Mouse (Mus musculus): ENCODE data around the gene Myh14. TPM values are rescaled to one million over a fixed set of nuclear protein-coding genes. Genes with fewer than 3 reads are reported as not detected.

The Myh14 gene
- polyA plus RNA-seq, 2 experiments = 2.5 to 3.7 TPM

DNA sequence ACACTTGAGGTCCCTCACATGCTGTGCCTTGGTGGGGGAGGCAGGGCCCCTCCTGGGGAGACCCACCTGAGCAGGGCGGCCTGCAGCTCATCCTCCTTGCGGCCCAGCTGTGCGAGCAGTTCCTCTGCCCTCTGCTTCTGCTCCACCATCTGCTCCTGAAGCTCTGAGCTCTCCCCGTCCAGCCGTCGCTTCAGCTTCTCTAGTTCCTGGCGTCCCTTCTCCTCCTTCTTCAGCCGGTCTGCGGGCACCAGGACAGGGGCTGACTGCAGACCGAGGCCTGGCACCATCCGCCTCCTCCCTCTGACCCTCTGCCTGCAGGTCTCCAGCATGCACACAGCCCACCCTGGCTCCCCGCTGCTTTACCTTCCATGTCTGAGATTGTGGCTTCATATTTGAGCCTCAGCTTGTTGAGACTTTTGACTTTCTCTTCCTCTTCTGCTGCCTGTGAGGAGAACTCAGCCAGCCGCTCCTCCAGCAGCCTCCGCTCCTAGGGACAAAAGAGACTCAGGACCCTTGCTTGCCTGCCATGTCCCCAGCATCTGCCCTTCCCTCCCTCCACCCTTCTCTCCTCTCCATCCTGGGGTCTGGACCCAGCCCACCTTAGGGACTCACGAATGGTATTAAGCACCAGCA, 42.1 kb downstream of the Myh14 start:
- Histone ChIP-seq H3K4me3 (replicated peaks; ENCODE audit: low read length) (no peak overlapping the region), H3K9ac (ENCODE audit: low read depth, low read length, severe bottlenecking) (no peak overlapping the region)

DNA sequence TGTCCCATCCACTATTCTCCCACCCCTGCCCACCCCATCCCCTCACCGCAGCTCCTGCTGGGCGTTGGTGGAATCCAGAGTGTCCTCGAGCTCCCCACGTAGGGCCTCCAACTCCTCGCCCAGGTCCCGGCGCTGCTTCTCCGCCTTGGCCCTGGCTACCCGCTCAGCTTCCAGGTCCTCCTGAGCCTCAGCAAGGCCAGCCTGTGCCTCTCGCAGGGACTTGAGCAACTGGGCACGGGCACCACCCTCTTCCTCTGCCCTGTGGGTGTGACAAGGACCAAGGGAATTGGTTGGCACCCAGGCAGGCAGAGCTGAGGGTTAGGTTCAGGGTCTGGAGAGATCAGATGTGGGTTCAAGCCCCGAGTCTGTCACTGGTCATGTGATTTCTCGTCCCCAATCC, 43.7 kb downstream of the Myh14 start:
- 88% methylated on average over 13 of the region's 13 CpGs for WGBS
- Histone ChIP-seq H3K4me3 (replicated peaks; ENCODE audit: low read length) (no peak overlapping the region), H3K27me3 (ENCODE audit: control insufficient read depth, insufficient read depth, low read length) (no peaks in the 10 kb centered on the region), H3K4me2 (replicated peaks; ENCODE audit: low read depth, low read length, severe bottlenecking) (no peak overlapping the region), H3K27ac (replicated peaks; ENCODE audit: low read depth, low read length) (no peak overlapping the region), H3K4me1 (ENCODE audit: control insufficient read depth, insufficient read depth, low read length) (no peaks in the 10 kb centered on the region), H3K9me3 (ENCODE audit: control insufficient read depth, low read length) (no peaks in the 10 kb centered on the region), H3K36me3 (ENCODE audit: control insufficient read depth, insufficient read depth, low read length) (no peaks in the 10 kb centered on the region), H3K9ac (ENCODE audit: low read depth, low read length, severe bottlenecking) (no peak overlapping the region)
- TF ChIP-seq POLR2A (IDR thresholded peaks at IDR 0.05; ENCODE audit: borderline replicate concordance, extremely low read depth, insufficient read depth, insufficient read length) = no peak
- DNase-seq (ENCODE audit: low spot score) (no peak), ATAC-seq (ENCODE audit: low FRiP score, low read depth) (no peak)

More for the DNA sequence above, 42.1 kb downstream of the Myh14 start:
- no peak overlapping the region for H3K4me2 ChIP-seq (replicated peaks; ENCODE audit: low read depth, low read length, severe bottlenecking)
- no peak overlapping the region for H3K27ac ChIP-seq (replicated peaks; ENCODE audit: low read depth, low read length)
- no peaks in the 10 kb centered on the region for H3K27me3 ChIP-seq (ENCODE audit: control insufficient read depth, insufficient read depth, low read length)
- H3K4me1 ChIP-seq (ENCODE audit: control insufficient read depth, insufficient read depth, low read length) = no peaks in the 10 kb centered on the region
- no peaks in the 10 kb centered on the region for H3K9me3 ChIP-seq (ENCODE audit: control insufficient read depth, low read length)
- TF ChIP-seq POLR2A (IDR thresholded peaks at IDR 0.05; ENCODE audit: borderline replicate concordance, extremely low read depth, insufficient read depth, insufficient read length) = no peak
- DNase-seq (ENCODE audit: low spot score) (no peak), ATAC-seq (ENCODE audit: low FRiP score, low read depth) (no peak)
- 86% methylated on average over 15 of the region's 15 CpGs for WGBS
- H3K36me3 ChIP-seq (ENCODE audit: control insufficient read depth, insufficient read depth, low read length) = no peaks in the 10 kb centered on the region

DNA sequence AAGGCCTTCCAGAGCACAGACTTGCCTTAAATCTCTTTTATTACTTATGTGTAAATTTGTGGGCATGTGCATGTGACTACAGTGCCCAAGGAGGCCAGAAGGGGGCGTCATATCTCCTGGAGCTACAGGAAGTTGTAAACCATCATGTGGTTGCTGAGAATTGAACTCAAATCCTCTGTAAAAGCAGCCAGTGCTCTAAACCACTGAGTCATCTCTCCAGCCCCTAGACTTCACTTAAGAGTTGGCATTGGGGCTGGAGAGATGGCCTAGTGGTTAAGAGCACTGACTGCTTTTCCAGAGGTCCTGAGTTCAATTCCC, 44.6 kb downstream of the Myh14 start:
- H3K36me3 ChIP-seq (ENCODE audit: control insufficient read depth, insufficient read depth, low read length) = no peaks in the 10 kb centered on the region
- no peak overlapping the region for H3K4me2 ChIP-seq (replicated peaks; ENCODE audit: low read depth, low read length, severe bottlenecking)
- no peak for ATAC-seq (ENCODE audit: low FRiP score, low read depth)

DNA sequence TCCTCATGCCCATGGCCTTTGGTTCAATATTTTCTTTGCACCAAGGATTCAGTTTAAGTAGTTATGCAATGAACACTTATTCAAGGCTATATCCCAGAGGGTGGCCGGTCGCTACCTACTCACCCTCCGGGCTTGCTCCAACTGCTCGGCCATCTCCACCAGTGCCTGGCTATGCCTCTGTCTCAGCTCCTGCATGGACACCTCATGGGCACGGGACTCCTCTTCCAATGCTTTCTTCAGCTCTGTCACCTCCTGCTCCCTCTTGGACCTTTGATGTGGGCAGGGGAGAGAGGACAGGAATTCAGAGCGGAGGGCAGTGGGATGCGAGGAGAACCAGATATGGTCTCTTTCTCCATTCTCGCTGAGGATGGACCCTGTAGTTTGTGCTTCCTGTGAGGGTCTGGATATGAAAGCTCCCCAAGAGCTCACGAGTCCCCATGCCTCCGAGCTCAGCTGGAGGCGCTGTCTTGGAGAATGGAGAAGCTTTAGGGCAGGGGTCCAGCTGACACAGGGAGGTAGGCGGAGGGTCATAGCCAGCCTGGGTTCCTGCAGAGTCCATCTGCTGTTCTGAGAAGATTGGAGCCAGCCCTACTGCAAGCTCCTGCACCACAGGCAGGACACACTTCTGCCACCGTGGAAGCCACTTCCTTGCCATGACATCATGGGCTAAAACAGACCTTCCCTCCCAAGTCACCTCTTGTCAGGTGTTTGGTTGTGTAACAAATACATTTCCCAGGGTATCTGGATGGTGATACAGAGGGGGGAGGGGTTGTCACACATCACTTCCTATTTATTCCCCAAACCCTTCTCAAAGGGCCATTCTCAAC, 45.2 kb downstream of the Myh14 start:
- H3K9ac ChIP-seq (ENCODE audit: low read depth, low read length, severe bottlenecking) = no peak overlapping the region
- H3K4me2 ChIP-seq (replicated peaks; ENCODE audit: low read depth, low read length, severe bottlenecking) = no peak overlapping the region
- no peak for ATAC-seq (ENCODE audit: low FRiP score, low read depth)
- H3K27ac ChIP-seq (replicated peaks; ENCODE audit: low read depth, low read length) = no peak overlapping the region
- 88% methylated on average over 13 of the region's 13 CpGs for WGBS
- DNase-seq (ENCODE audit: low spot score) = no peak
- no peaks in the 10 kb centered on the region for H3K27me3 ChIP-seq (ENCODE audit: control insufficient read depth, insufficient read depth, low read length)
- no peak overlapping the region for H3K4me3 ChIP-seq (replicated peaks; ENCODE audit: low read length)
- no peaks in the 10 kb centered on the region for H3K36me3 ChIP-seq (ENCODE audit: control insufficient read depth, insufficient read depth, low read length)
- H3K9me3 ChIP-seq (ENCODE audit: control insufficient read depth, low read length) = no peaks in the 10 kb centered on the region
- no peak for TF ChIP-seq POLR2A (IDR thresholded peaks at IDR 0.05; ENCODE audit: borderline replicate concordance, extremely low read depth, insufficient read depth, insufficient read length)
- H3K4me1 ChIP-seq (ENCODE audit: control insufficient read depth, insufficient read depth, low read length) = no peaks in the 10 kb centered on the region

More for the DNA sequence above, 44.6 kb downstream of the Myh14 start:
- no peak overlapping the region for H3K9ac ChIP-seq (ENCODE audit: low read depth, low read length, severe bottlenecking)
- H3K27me3 ChIP-seq (ENCODE audit: control insufficient read depth, insufficient read depth, low read length) = no peaks in the 10 kb centered on the region
- no peak for DNase-seq (ENCODE audit: low spot score)
- TF ChIP-seq POLR2A (IDR thresholded peaks at IDR 0.05; ENCODE audit: borderline replicate concordance, extremely low read depth, insufficient read depth, insufficient read length) = no peak
- H3K27ac ChIP-seq (replicated peaks; ENCODE audit: low read depth, low read length) = no peak overlapping the region
- 48% methylated on average over 1 of the region's 1 CpGs for WGBS
- H3K4me1 ChIP-seq (ENCODE audit: control insufficient read depth, insufficient read depth, low read length) = no peaks in the 10 kb centered on the region
- no peaks in the 10 kb centered on the region for H3K9me3 ChIP-seq (ENCODE audit: control insufficient read depth, low read length)
- H3K4me3 ChIP-seq (replicated peaks; ENCODE audit: low read length) = no peak overlapping the region

DNA sequence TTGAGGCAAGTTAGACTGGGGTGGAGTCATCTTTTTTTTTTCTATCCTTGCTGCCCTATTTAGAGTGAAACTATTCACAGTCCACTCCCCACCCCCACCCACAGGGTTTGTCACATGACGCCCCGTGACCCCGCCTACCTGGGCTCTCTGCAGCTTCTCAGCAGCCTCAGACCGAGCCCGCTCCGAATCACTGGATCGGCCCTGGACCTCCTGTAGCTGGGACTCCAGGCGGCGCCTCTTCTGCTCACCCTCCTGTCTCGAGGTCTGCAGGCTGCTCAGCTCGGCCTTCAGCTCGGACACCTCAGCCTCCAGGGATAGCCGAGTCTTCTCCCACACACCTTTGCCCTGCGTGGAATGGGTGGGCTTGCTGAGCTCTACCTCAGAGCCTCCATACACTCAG, 45.8 kb downstream of the Myh14 start:
- H3K4me2 ChIP-seq (replicated peaks; ENCODE audit: low read depth, low read length, severe bottlenecking) = no peak overlapping the region
- 65% methylated on average over 14 of the region's 14 CpGs for WGBS
- TF ChIP-seq POLR2A (IDR thresholded peaks at IDR 0.05; ENCODE audit: borderline replicate concordance, extremely low read depth, insufficient read depth, insufficient read length) = no peak
- no peaks in the 10 kb centered on the region for H3K9me3 ChIP-seq (ENCODE audit: control insufficient read depth, low read length)
- H3K4me3 ChIP-seq (replicated peaks; ENCODE audit: low read length) = no peak overlapping the region
- H3K9ac ChIP-seq (ENCODE audit: low read depth, low read length, severe bottlenecking) = no peak overlapping the region
- no peaks in the 10 kb centered on the region for H3K4me1 ChIP-seq (ENCODE audit: control insufficient read depth, insufficient read depth, low read length)
- no peaks in the 10 kb centered on the region for H3K36me3 ChIP-seq (ENCODE audit: control insufficient read depth, insufficient read depth, low read length)
- DNase-seq (ENCODE audit: low spot score) = no peak
- H3K27ac ChIP-seq (replicated peaks; ENCODE audit: low read depth, low read length) = no peak overlapping the region
- H3K27me3 ChIP-seq (ENCODE audit: control insufficient read depth, insufficient read depth, low read length) = no peaks in the 10 kb centered on the region
- ATAC-seq (ENCODE audit: low FRiP score, low read depth) = no peak

Measured in limb, embryonic 14.5 days (tissue).